Mouse (Mus musculus) R1 (cell line): ENCODE results near the gene Astn1.

Experiments
- DNase-seq: peaks from one replicate; pipeline ENCODE4 v3.0.0-alpha.2; 2018; ENCODE audit warnings: low read depth, low spot score

Astn1 gene

GRCm38 (mm10) chr1:158516558-158516957 is 154.5 kb downstream of the Astn1 start:
- no peak for DNase-seq

DNA sequence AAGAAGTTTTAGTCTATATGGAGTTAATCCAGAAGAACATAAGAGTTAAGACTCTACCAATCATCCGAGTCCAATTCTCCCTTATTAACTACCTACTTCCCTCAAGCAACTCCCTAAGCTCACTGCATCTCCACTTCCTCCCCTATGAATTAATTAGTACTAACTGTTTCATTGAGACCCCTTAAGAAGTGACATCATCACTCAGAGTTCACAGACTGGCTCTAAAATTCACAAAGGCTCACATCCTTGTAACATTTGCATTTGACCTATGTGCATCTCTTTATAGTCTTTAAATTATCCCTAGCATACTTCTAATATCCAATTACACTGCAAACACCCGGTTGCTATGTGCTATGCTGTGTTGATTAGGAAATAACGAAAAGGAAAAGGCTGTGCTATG is 174.1 kb downstream of the Astn1 start:
- no peak for DNase-seq

DNA sequence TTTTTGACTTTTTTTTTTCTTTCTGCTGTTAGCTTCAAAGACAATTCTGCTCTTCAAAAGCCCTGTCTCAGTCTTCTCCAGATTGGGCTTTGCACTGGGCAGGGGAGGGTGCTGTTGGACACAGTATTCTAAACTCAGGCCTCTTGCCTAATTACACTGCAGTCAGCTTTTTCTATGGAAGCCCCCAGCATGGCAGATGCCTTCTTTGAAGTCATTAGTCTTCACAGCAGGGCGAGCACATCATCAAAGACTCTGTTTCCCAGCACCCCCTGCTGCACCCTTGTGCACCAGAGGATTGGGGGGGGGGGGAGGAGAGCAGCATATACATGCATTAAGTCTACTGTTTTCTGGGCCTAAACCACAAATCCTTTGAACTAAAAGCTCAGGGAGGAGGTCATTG is 174.8 kb downstream of the Astn1 start:
- DNase-seq = no peak

GRCm38 (mm10) chr1:158545095-158545494 is 183.0 kb downstream of the Astn1 start:
- no peak for DNase-seq

GRCm38 (mm10) chr1:158546513-158546912 is 184.4 kb downstream of the Astn1 start:
- DNase-seq = no peak

DNA sequence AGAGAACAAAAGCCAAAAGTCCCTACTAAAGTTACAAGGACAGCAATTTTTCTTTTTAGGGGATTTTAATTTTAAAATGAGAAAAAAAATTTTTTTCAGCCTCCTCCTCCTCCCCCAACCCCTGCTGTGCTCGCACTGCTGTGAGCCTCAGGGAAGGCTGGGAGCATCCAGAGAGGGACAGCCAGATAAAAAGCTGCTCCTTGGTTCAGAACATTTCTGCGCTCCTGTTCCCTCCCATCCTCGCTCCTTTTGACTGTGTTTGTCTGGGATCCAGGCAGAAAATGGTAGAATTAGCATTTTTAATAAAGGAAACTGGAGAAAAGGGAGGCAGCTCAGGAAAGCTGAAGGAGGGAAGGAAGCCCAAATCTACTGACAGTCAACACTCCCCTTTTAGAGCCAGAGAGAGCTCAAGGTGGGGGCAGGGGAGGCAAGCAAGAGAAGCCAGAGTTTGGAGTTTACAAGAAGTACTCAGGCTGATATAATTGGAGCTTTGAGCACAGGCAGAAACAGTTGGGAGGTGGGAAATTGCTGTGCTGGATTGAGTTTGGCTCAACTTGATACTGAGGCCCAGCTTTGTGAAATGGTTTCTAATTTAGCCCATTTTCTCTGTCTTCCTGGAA is 185.6 kb downstream of the Astn1 start:
- DNase-seq = no peak

GRCm38 (mm10) chr1:158548319-158548718 is 186.2 kb downstream of the Astn1 start:
- DNase-seq = no peak

DNA sequence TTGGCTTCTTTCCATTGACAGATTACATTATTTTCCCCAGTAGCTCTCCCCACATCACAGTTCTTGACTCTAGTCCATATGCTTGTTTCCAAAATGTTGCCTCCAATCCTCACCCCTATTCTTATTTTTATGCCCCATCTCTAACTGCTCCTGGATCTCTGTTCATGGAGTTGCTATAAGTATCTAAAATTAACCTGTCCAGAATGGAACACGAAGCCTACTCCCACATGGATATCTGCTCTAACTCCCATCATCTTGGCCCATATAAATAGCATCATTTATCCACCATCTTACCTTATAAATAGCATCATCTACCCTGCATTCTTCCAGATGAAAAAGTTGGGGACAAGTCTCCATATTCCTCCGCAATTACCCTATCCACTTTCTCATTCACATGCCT is 187.5 kb downstream of the Astn1 start:
- DNase-seq = no peak

- peak; percentile 2 for DNase-seq
Observed at GRCm38 (mm10) chr1:158551951-158552350, 189.9 kb downstream of the Astn1 start.

- no peak for DNase-seq
Observed at GRCm38 (mm10) chr1:158553341-158553740, 191.3 kb downstream of the Astn1 start.

DNA sequence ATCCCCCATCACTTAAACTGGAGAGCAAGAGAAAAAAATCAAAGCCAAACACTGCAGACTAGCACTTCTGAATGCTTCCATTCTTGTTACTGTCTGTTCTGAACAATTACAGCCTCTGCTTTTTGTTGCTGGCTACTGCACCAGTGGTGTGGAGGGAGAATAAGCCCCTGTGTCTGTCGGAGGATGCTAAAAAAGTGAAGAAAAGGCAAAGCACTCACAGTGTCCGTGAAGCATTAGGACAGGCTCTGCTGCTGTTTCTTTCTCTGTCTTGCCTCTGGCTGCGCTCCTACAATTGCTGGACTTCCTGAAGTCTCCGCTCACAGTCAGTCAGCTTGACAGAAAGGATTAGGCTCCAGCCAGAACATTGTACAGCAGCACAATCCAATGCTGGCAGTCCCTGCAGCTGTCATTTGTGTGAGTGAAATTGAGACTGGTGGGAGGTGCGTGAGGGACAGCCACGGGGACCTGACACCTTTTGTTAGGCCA is 192.0 kb downstream of the Astn1 start:
- DNase-seq = no peak

- no peak for DNase-seq
Observed at GRCm38 (mm10) chr1:158573168-158573567, 211.1 kb downstream of the Astn1 start.

- no peak for DNase-seq
Observed at GRCm38 (mm10) chr1:158573597-158573996, 211.5 kb downstream of the Astn1 start.

GRCm38 (mm10) chr1:158575997-158576396 is 213.9 kb downstream of the Astn1 start:
- DNase-seq = no peak

DNA sequence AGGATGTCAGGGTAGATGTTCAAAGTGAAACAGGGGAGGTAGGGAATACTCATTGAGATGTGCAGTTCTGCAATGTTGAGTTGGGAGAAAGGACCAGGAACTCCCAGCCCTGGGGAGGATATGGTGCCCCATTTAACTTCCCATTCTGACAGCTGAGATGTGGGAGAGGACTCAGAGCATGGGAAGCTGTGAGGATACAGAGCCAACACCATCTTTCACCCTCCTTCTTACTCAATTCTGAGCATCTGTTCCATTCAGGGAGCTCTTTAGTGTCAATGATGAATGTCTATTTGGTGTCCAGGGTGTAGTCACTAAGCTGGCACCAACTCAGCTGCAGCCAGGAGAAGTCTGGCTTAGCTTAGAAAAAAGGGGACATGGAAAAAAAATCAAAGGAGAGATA is 219.7 kb downstream of the Astn1 start:
- no peak for DNase-seq

GRCm38 (mm10) chr1:158588903-158589302 is 226.8 kb downstream of the Astn1 start:
- DNase-seq = no peak

GRCm38 (mm10) chr1:158596726-158597448 is 234.8 kb downstream of the Astn1 start:
- DNase-seq = peak; percentile 53

DNA sequence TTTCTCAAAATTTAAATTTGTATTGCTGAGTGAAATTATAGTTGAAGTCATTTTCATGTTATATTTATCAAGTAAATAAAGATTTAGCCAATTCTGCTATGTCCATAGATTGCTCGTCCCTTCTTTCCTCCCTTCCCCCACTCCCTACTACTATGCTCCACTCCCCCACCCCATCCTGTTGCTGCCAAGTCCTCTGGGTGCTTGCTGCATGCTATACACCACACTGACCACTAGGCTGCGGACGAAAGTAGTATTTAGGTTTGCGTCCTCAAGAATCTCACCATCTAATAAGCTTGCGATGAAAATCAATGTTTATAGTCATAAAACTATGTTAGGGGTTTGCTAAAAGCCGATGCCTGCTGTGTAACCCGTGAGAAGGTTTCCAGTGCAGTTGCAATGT is 235.9 kb downstream of the Astn1 start:
- DNase-seq = peak; percentile 60

- DNase-seq = no peak
Observed at GRCm38 (mm10) chr1:158599435-158599834, 237.4 kb downstream of the Astn1 start.

GRCm38 (mm10) chr1:158603056-158603455 is 241.0 kb downstream of the Astn1 start:
- no peak for DNase-seq

GRCm38 (mm10) chr1:158604149-158604548 is 242.1 kb downstream of the Astn1 start:
- no peak for DNase-seq

GRCm38 (mm10) chr1:158605597-158605996 is 243.5 kb downstream of the Astn1 start:
- no peak for DNase-seq

DNA sequence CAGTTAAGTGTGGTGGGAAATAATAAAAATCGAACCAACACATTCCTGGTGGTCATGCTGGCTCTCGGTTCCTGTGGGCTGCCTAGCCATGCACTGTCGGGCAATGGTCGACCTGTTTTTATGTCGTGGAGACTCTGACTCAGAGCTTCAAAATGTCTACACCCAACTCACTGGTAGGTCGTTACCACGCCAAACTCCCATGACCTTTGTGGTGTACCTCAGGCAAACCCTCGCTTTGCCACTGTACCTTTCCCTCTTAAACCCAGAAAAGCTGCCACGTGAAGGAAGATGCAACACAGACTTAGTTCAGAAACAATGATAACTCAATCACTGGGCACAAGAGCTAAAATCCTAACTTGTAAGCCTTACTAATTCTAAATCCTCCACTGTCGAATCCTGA is 244.3 kb downstream of the Astn1 start:
- no peak for DNase-seq
